Mouse (Mus musculus): ENCODE results near the gene Cib1.

GRCm38 (mm10) chr7:80184551-80184950 is 48.1 kb downstream of the Cib1 start:
- TF ChIP-seq POLR2A (IDR thresholded peaks at IDR 0.05; ENCODE audit: extremely low read depth, insufficient read depth, low read length) = no peak
- no peak for TF ChIP-seq CTCF (IDR thresholded peaks at IDR 0.05; ENCODE audit: low read depth, low read length)

All from liver, adult 2 months (tissue).